In genomic region chr11:52395940-52396596, GRCm38 (mm10) we compare ENCODE assay signal across 8 mouse cellular contexts. TPM values are rescaled to one million over a fixed set of nuclear protein-coding genes. Genes with fewer than 3 reads are reported as not detected.
DNase-seq lines count a peak whose midpoint lies in the region; ATAC-seq lines count a peak whose summit lies in the region.

Gene 9530068E07Rik, plus strand, starts transcription at chr11:52396428.

- peak; percentile 96 for ATAC-seq in inflammation-experienced regulatory T-cells, adult 6 months
- peak; percentile 93 for ATAC-seq in megakaryocyte-erythroid progenitor cell, adult 5-6 weeks (replicated peaks; ENCODE audit: low FRiP score, low TSS enrichment, poor library complexity, severe bottlenecking)

- peak; percentile 94 for DNase-seq in adipocyte (ENCODE audit: low spot score)
- peak; percentile 99 for DNase-seq in embryo, embryonic 10 days (ENCODE audit: low spot score)
- DNase-seq in gastrocnemius, postnatal 14 days, result peak; percentile 93
- DNase-seq in left cerebral cortex, postnatal 10 days (ENCODE audit: extremely low spot score in 1 of 2, low spot score in 2 of 2), result peak; percentile 94 to 96
- peak; percentile 94 for DNase-seq in right cerebral cortex, postnatal 25 days
- peak; percentile 85 to 93 for DNase-seq in urinary bladder, postnatal 4 days (ENCODE audit: low spot score in 2 of 2)

- intact Hi-C loops in gastrocnemius, postnatal 14 days (cut with DNase I; ENCODE audit: low total_unique reads), result no loop called here
- intact Hi-C loops in left cerebral cortex, postnatal 10 days (cut with DNase I), result no loop called here

RNA-seq across cellular contexts. Expression of gene 9530068E07Rik, which starts in this region (rescaled TPM):
- 10 to 100 TPM; 57.9 to 62.0 TPM for total RNA-seq in gastrocnemius, postnatal 14 days (2021)
- polyA plus RNA-seq in inflammation-experienced regulatory T-cells, adult 6 months (2017; shearing (Covaris generic)), result 10 to 100 TPM; 36.1 to 45.4 (median 44.5) TPM
- total RNA-seq in left cerebral cortex, postnatal 10 days (2021), result 10 to 100 TPM; 72.4 to 74.2 TPM
- 49.7 and 60.7 TPM in 2 replicates for total RNA-seq in megakaryocyte-erythroid progenitor cell, adult 5-6 weeks (2014; fragmentation: Nextera tagmentation)
- 51.1 and 58.3 TPM in 2 replicates for total RNA-seq in megakaryocyte-erythroid progenitor cell, adult 5-6 weeks (2017)

Comparison
In these comparisons a context has a peak if more than half of its experiments do, and no peak if none do; other contexts are left out.
1. Peak in every context shown above with its lines: DNase-seq and ATAC-seq.